Mouse (Mus musculus) G1E (cell line): ENCODE data around the gene Hspa1l. TPM values are rescaled to one million over a fixed set of nuclear protein-coding genes. Genes with fewer than 3 reads are reported as not detected.
"Not testable (repeated sequence)": the region's sequence is repeated elsewhere in the genome, so short reads cannot be mapped to it uniquely, and the experiment has no call there.

Source experiments
- ATAC-seq: 2 replicates; pipeline ENCODE4 v1.8.0; 2016; ENCODE audit warnings: mild to moderate bottlenecking; ENCODE audit not compliant: insufficient number of reproducible peaks, poor library complexity, low FRiP score, severe bottlenecking; ENCODE audit errors: extremely low read depth
- DNase-seq: peaks from one replicate; pipeline ENCODE4 v3.0.0; 2012; ENCODE audit warnings: low spot score
- H3K27me3 ChIP-seq: 2 replicates; pipeline ENCODE4 v1.6.1; 2012; ENCODE audit warnings: mild to moderate bottlenecking, low read length, inconsistent platforms; ENCODE audit not compliant: insufficient read depth
- H3K36me3 ChIP-seq: replicated peaks from 2 replicates; pipeline ENCODE3; 2012; ENCODE audit warnings: mild to moderate bottlenecking, inconsistent platforms
- H3K4me1 ChIP-seq: 2 replicates; pipeline ENCODE4 v1.6.1; 2012; ENCODE audit warnings: low read depth, low read length, inconsistent platforms, mixed read lengths; ENCODE audit not compliant: insufficient read depth
- H3K4me3 ChIP-seq: 2 replicates; pipeline ENCODE4 v1.5.1; 2012; ENCODE audit warnings: low read depth, mild to moderate bottlenecking, inconsistent platforms, low read length, moderate library complexity, mixed read lengths
- H3K9me3 ChIP-seq: replicated peaks from 2 replicates; pipeline ENCODE4 v1.6.1; 2012; ENCODE audit warnings: inconsistent platforms
- CTCF ChIP-seq: IDR thresholded peaks from 2 replicates; pipeline ENCODE4 v1.5.1; 2012; ENCODE audit warnings: low read depth, low read length, inconsistent platforms, mixed read lengths
- GATA1 ChIP-seq: IDR thresholded peaks from 2 replicates; pipeline ENCODE4 v1.6.1; 2012; ENCODE audit warnings: borderline replicate concordance, low read length, inconsistent platforms, mixed read lengths
- GATA2 ChIP-seq: IDR thresholded peaks from 2 replicates; pipeline ENCODE4 v1.6.1; 2012; ENCODE audit warnings: low read depth, low read length, inconsistent platforms, borderline replicate concordance
- POLR2AphosphoS5 ChIP-seq: IDR thresholded peaks from 2 replicates; pipeline ENCODE4 v1.6.1; 2012; ENCODE audit warnings: low read depth, low read length, inconsistent platforms; ENCODE audit not compliant: insufficient replicate concordance
- TAL1 ChIP-seq: conservative IDR thresholded peaks from 2 replicates; pipeline ENCODE4 v1.6.1; 2012; ENCODE audit warnings: low read depth, low read length, inconsistent platforms, mixed read lengths
- polyA plus RNA-seq: library from polyadenylated mRNA; stranded (reverse); fragments of >175 nt; gene quantifications from 2 replicates; pipeline ENCODE4 v1.2.3, GENCODE M21; 2012
- total RNA-seq, 2 experiments: library from RNA; stranded (forward) in 1 of 2; stranded (reverse) in 1 of 2; fragments of 200-1000 nt in 1 of 2; fragments of >200 nt in 1 of 2; fragmentation: Nextera tagmentation in 1 of 2; gene quantifications; 2 replicates each; pipeline ENCODE4 v1.2.3; 2014 to 2017

Hspa1l gene
- total and polyA plus RNA-seq, 3 experiments = 0.05 TPM; not detected in 2

GRCm38 (mm10) chr17:34960702-34961493, 11.6 kb upstream of the Hspa1l start:
- Histone ChIP-seq H3K9me3 (peaks cover 14% of the 10 kb centered on the region), H3K4me1 (peaks cover 30% of the 10 kb centered on the region), H3K27me3 (peaks cover 16% of the 10 kb centered on the region), H3K36me3 (no peaks in the 10 kb centered on the region), H3K4me3 (no peak overlapping the region)
- DNase-seq (no peak), ATAC-seq (no peak)
- TF ChIP-seq CTCF = no peak

- H3K27me3 ChIP-seq = peaks cover 18% of the 10 kb centered on the region
- ATAC-seq (no peak), DNase-seq (no peak)
- peaks cover 32% of the 10 kb centered on the region for H3K4me1 ChIP-seq
- TF ChIP-seq TAL1 (no peak), POLR2AphosphoS5 (no peak), CTCF (no peak), GATA1 (no peak), GATA2 (no peak)
- H3K9me3 ChIP-seq = peaks cover 14% of the 10 kb centered on the region
- H3K4me3 ChIP-seq = no peak overlapping the region
- no peaks in the 10 kb centered on the region for H3K36me3 ChIP-seq
Observed at GRCm38 (mm10) chr17:34962125-34962524, 10.4 kb upstream of the Hspa1l start.

GRCm38 (mm10) chr17:34962841-34963240, 9.7 kb upstream of the Hspa1l start:
- Histone ChIP-seq H3K4me3 (no peak overlapping the region), H3K9me3 (peaks cover 9% of the 10 kb centered on the region), H3K36me3 (no peaks in the 10 kb centered on the region), H3K4me1 (peaks cover 32% of the 10 kb centered on the region), H3K27me3 (peaks cover 18% of the 10 kb centered on the region)
- no peak for ATAC-seq
- DNase-seq = no peak
- TF ChIP-seq POLR2AphosphoS5 (no peak), TAL1 (no peak), GATA1 (no peak), CTCF (no peak), GATA2 (no peak)

GRCm38 (mm10) chr17:34964640-34965049, 7.9 kb upstream of the Hspa1l start:
- Histone ChIP-seq H3K4me3 (no peak overlapping the region), H3K27me3 (peaks cover 32% of the 10 kb centered on the region), H3K36me3 (no peaks in the 10 kb centered on the region), H3K4me1 (peaks cover 33% of the 10 kb centered on the region), H3K9me3 (no peaks in the 10 kb centered on the region)
- TF ChIP-seq GATA1 = no peak
- no peak for TF ChIP-seq GATA2
- TF ChIP-seq TAL1 = no peak
- TF ChIP-seq CTCF = no peak
- TF ChIP-seq POLR2AphosphoS5 = no peak
- DNase-seq (no peak), ATAC-seq (no peak)

- H3K36me3 ChIP-seq = no peaks in the 10 kb centered on the region
- TF ChIP-seq POLR2AphosphoS5 = no peak
- TF ChIP-seq GATA2 = no peak
- no peak for TF ChIP-seq GATA1
- TF ChIP-seq CTCF = no peak
- TF ChIP-seq TAL1 = no peak
- H3K4me3 ChIP-seq = no peak overlapping the region
- no peak for ATAC-seq
- H3K9me3 ChIP-seq = peaks cover 4% of the 10 kb centered on the region; the same call in 1 of the 2 replicates
- H3K4me1 ChIP-seq = peaks cover 26% of the 10 kb centered on the region
- peaks cover 32% of the 10 kb centered on the region for H3K27me3 ChIP-seq
- DNase-seq = no peak
Observed at GRCm38 (mm10) chr17:34965627-34966026, 6.9 kb upstream of the Hspa1l start.

- peaks cover 16% of the 10 kb centered on the region for H3K4me1 ChIP-seq
- not testable (repeated sequence) for ATAC-seq, H3K4me3 ChIP-seq, DNase-seq, H3K36me3 ChIP-seq
- H3K9me3 ChIP-seq = peaks cover 16% of the 10 kb centered on the region
- H3K27me3 ChIP-seq = peaks cover 18% of the 10 kb centered on the region
Observed at GRCm38 (mm10) chr17:34969822-34970221, 2.7 kb upstream of the Hspa1l start, which contains the start of gene Gm20481. Gm20481 (plus strand) TSS chr17:34969912.

- peaks cover 16% of the 10 kb centered on the region for H3K27me3 ChIP-seq
- not testable (repeated sequence) for H3K36me3 ChIP-seq
Observed at GRCm38 (mm10) chr17:34970850-34971249, 1.7 kb upstream of the Hspa1l start.

GRCm38 (mm10) chr17:34971694-34972068, 822 bp upstream of the Hspa1l start:
- not testable (repeated sequence) for ATAC-seq, H3K36me3 ChIP-seq, H3K4me1 ChIP-seq, H3K4me3 ChIP-seq, DNase-seq
- H3K27me3 ChIP-seq = peaks cover 14% of the 10 kb centered on the region
- peaks cover 16% of the 10 kb centered on the region for H3K9me3 ChIP-seq

More at GRCm38 (mm10) chr17:34970850-34971249, 1.7 kb upstream of the Hspa1l start:
- not testable (repeated sequence) for H3K4me1 ChIP-seq, ATAC-seq, H3K4me3 ChIP-seq, DNase-seq
- peaks cover 16% of the 10 kb centered on the region for H3K9me3 ChIP-seq
